Mouse (Mus musculus) myocyte (in vitro differentiated cells): ENCODE results near the gene Rpl29. TPM values are rescaled to one million over a fixed set of nuclear protein-coding genes. Genes with fewer than 3 reads are reported as not detected.

Experiments
- H3K27me3 ChIP-seq: one replicate; pipeline ENCODE4 v1.6.1; 2011; ENCODE audit not compliant: control insufficient read depth, insufficient read depth, insufficient read length
- H3K36me3 ChIP-seq: one replicate; pipeline ENCODE4 v1.6.1; 2011; ENCODE audit not compliant: control insufficient read depth, insufficient read depth
- H3K4me2 ChIP-seq: one replicate; pipeline ENCODE4 v1.6.1; 2011; ENCODE audit warnings: low read depth, control low read depth
- H3K4me3 ChIP-seq: one replicate; pipeline ENCODE4 v1.5.1; 2011; ENCODE audit warnings: mild to moderate bottlenecking, control low read depth, moderate library complexity
- H3K79me2 ChIP-seq: one replicate; pipeline ENCODE4 v1.6.1; 2011; ENCODE audit not compliant: control insufficient read depth, insufficient read depth
- H3ac ChIP-seq: one replicate; pipeline ENCODE4 v1.6.1; 2011; ENCODE audit not compliant: control insufficient read depth, insufficient read length
- CEBPB ChIP-seq: IDR thresholded peaks from 2 replicates; pipeline ENCODE4 v1.6.1; 2011; ENCODE audit warnings: mild to moderate bottlenecking, moderate library complexity; ENCODE audit not compliant: poor library complexity, insufficient read depth, severe bottlenecking
- E2F4 ChIP-seq: IDR thresholded peaks from one replicate; pipeline ENCODE4 v1.6.1; 2011; ENCODE audit warnings: mild to moderate bottlenecking, control low read depth, moderate library complexity; ENCODE audit not compliant: insufficient read depth
- MAX ChIP-seq: IDR thresholded peaks from one replicate; pipeline ENCODE4 v1.6.1; 2011; ENCODE audit warnings: low read depth, mild to moderate bottlenecking, control low read depth
- MYOD1 ChIP-seq, 3 experiments: IDR thresholded peaks; one replicate each; pipeline ENCODE4 v1.6.1; 2011; ENCODE audit warnings: control low read depth in 2 of 3, low read depth in 2 of 3, mild to moderate bottlenecking in 2 of 3, moderate library complexity in 1 of 3; ENCODE audit not compliant: insufficient read length in 2 of 3, control insufficient read depth in 1 of 3
- MYOG ChIP-seq, 3 experiments: IDR thresholded peaks; one replicate each; pipeline ENCODE4 v1.6.1; 2011; ENCODE audit warnings: control low read depth in 2 of 3, low read depth in 2 of 3, mild to moderate bottlenecking in 2 of 3; ENCODE audit not compliant: insufficient read length in 2 of 3, control insufficient read depth in 1 of 3, insufficient read depth in 1 of 3
- POLR2A ChIP-seq: IDR thresholded peaks from one replicate; pipeline ENCODE4 v1.6.1; 2011; ENCODE audit warnings: low read depth, mild to moderate bottlenecking, control low read depth, moderate library complexity; ENCODE audit not compliant: insufficient read length
- POLR2AphosphoS2 ChIP-seq: IDR thresholded peaks from one replicate; pipeline ENCODE4 v1.6.1; 2011; ENCODE audit warnings: low read depth, control low read depth; ENCODE audit not compliant: insufficient read length
- REST ChIP-seq: IDR thresholded peaks from one replicate; pipeline ENCODE4 v1.6.1; 2011; ENCODE audit warnings: mild to moderate bottlenecking, control low read depth, moderate library complexity; ENCODE audit not compliant: insufficient read depth, insufficient read length
- SRF ChIP-seq: IDR thresholded peaks from one replicate; pipeline ENCODE4 v1.6.1; 2011; ENCODE audit warnings: low read depth; ENCODE audit not compliant: control insufficient read depth, insufficient read length
- TCF12 ChIP-seq: IDR thresholded peaks from one replicate; pipeline ENCODE4 v1.6.1; 2011; ENCODE audit warnings: mild to moderate bottlenecking, control low read depth; ENCODE audit not compliant: poor library complexity, insufficient read depth, severe bottlenecking
- TCF3 ChIP-seq: IDR thresholded peaks from one replicate; pipeline ENCODE4 v1.6.1; 2011; ENCODE audit warnings: low read depth, control low read depth; ENCODE audit not compliant: insufficient read length
- USF1 ChIP-seq: IDR thresholded peaks from one replicate; pipeline ENCODE4 v1.6.1; 2011; ENCODE audit warnings: low read depth, mild to moderate bottlenecking, control low read depth, moderate library complexity
- polyA plus RNA-seq: library from polyadenylated mRNA; unstranded; fragments of >200 nt; fragmentation: generic; extraction: Trizol; gene quantifications from one replicate; pipeline ENCODE4 v1.2.1, GENCODE M21; 2012; ENCODE audit warnings: missing spikeins

Rpl29 gene
- polyA plus RNA-seq, 1 experiment, result 45.1 TPM

- no peak overlapping the region for H3K4me3 ChIP-seq
- no peak for TF ChIP-seq SRF
- no peak for TF ChIP-seq MAX
- TF ChIP-seq REST, result no peak
- no peak for TF ChIP-seq E2F4
- TF ChIP-seq TCF12, result no peak
- TF ChIP-seq POLR2AphosphoS2, result no peak
- no peak for TF ChIP-seq MYOG (IDR thresholded peaks at IDR 0.05; ENCODE audit: control insufficient read depth in 1 of 3, insufficient read depth in 1 of 3, insufficient read length in 2 of 3, low read depth in 2 of 3)
- no peak for TF ChIP-seq TCF3
- no peak for TF ChIP-seq MYOD1 (IDR thresholded peaks at IDR 0.05; ENCODE audit: control insufficient read depth in 1 of 3, insufficient read length in 2 of 3, low read depth in 2 of 3)
- TF ChIP-seq USF1, result no peak
- TF ChIP-seq POLR2A, result no peak
- TF ChIP-seq CEBPB, result no peak
- no peak overlapping the region for H3K4me2 ChIP-seq
- H3K36me3 ChIP-seq, result peaks cover 5% of the 10 kb centered on the region
- H3K79me2 ChIP-seq, result no peaks in the 10 kb centered on the region
- no peak overlapping the region for H3ac ChIP-seq
- H3K27me3 ChIP-seq, result no peaks in the 10 kb centered on the region
These were observed 37.5 kb downstream of the Rpl29 start for GRCm38 (mm10) chr9:106466721-106467120.

- TF ChIP-seq REST, result no peak
- TF ChIP-seq POLR2A, result no peak
- peak; percentile 50 for TF ChIP-seq POLR2AphosphoS2
- TF ChIP-seq SRF, result no peak
- no peaks in the 10 kb centered on the region for H3K79me2 ChIP-seq
- no peak overlapping the region for H3K4me3 ChIP-seq
- H3K27me3 ChIP-seq, result no peaks in the 10 kb centered on the region
- H3K36me3 ChIP-seq, result peaks cover 5% of the 10 kb centered on the region
- H3K4me2 ChIP-seq, result no peak overlapping the region
- no peak overlapping the region for H3ac ChIP-seq
These were observed 38.5 kb downstream of the Rpl29 start for GRCm38 (mm10) chr9:106467746-106468145.

- Histone ChIP-seq H3K36me3 (peaks cover 2% of the 10 kb centered on the region), H3ac (no peak overlapping the region), H3K79me2 (peaks cover 5% of the 10 kb centered on the region), H3K4me3 (no peak overlapping the region), H3K4me2 (no peak overlapping the region), H3K27me3 (no peaks in the 10 kb centered on the region)
- TF ChIP-seq CEBPB (no peak), TCF3 (no peak), POLR2A (peak; percentile 22), E2F4 (no peak), REST (no peak), TCF12 (no peak), MYOG (IDR thresholded peaks at IDR 0.05; ENCODE audit: control insufficient read depth in 1 of 3, insufficient read depth in 1 of 3, insufficient read length in 2 of 3, low read depth in 2 of 3) (no peak), USF1 (no peak), MYOD1 (IDR thresholded peaks at IDR 0.05; ENCODE audit: control insufficient read depth in 1 of 3, insufficient read length in 2 of 3, low read depth in 2 of 3) (peak in 1 of 3 experiments; percentile 2), MAX (no peak), SRF (no peak), POLR2AphosphoS2 (peak; percentile 58)
These were observed 40.1 kb downstream of the Rpl29 start for GRCm38 (mm10) chr9:106469317-106469716.

- Histone ChIP-seq H3K27me3 (no peaks in the 10 kb centered on the region), H3K79me2 (peaks cover 5% of the 10 kb centered on the region), H3K4me3 (no peak overlapping the region), H3ac (no peak overlapping the region), H3K4me2 (no peak overlapping the region), H3K36me3 (no peaks in the 10 kb centered on the region)
- TF ChIP-seq POLR2AphosphoS2 (peak; percentile 87), CEBPB (no peak)
These were observed 40.5 kb downstream of the Rpl29 start for GRCm38 (mm10) chr9:106469776-106470175.

- Histone ChIP-seq H3K36me3 (no peaks in the 10 kb centered on the region), H3K4me2 (no peak overlapping the region), H3ac (no peak overlapping the region), H3K27me3 (no peaks in the 10 kb centered on the region), H3K4me3 (no peak overlapping the region), H3K79me2 (peaks cover 5% of the 10 kb centered on the region)
- TF ChIP-seq TCF12, result no peak
- TF ChIP-seq MAX, result no peak
- TF ChIP-seq USF1, result no peak
- no peak for TF ChIP-seq TCF3
- no peak for TF ChIP-seq CEBPB
- no peak for TF ChIP-seq E2F4
- TF ChIP-seq POLR2A, result no peak
- no peak for TF ChIP-seq MYOD1 (IDR thresholded peaks at IDR 0.05; ENCODE audit: control insufficient read depth in 1 of 3, insufficient read length in 2 of 3, low read depth in 2 of 3)
- no peak for TF ChIP-seq MYOG (IDR thresholded peaks at IDR 0.05; ENCODE audit: control insufficient read depth in 1 of 3, insufficient read depth in 1 of 3, insufficient read length in 2 of 3, low read depth in 2 of 3)
- no peak for TF ChIP-seq POLR2AphosphoS2
- no peak for TF ChIP-seq SRF
- TF ChIP-seq REST, result no peak
These were observed 41.9 kb downstream of the Rpl29 start for GRCm38 (mm10) chr9:106470991-106471750.
